Mouse (Mus musculus) ES-E14 (cell line): ENCODE data around the gene Timp4. TPM values are rescaled to one million over a fixed set of nuclear protein-coding genes. Genes with fewer than 3 reads are reported as not detected.

Experiments used
- DNase-seq: peaks from one replicate; pipeline ENCODE4 v3.0.0-alpha.2; 2013; ENCODE audit warnings: low read depth, low spot score
- H3K27ac ChIP-seq: 2 replicates; pipeline ENCODE4 v1.5.1; 2012; ENCODE audit warnings: low read depth, mild to moderate bottlenecking, low read length, moderate library complexity, mixed read lengths; ENCODE audit not compliant: poor library complexity, insufficient read depth, severe bottlenecking
- H3K36me3 ChIP-seq: 2 replicates; pipeline ENCODE4 v1.6.1; 2012; ENCODE audit warnings: mild to moderate bottlenecking, low read length, moderate library complexity, mixed read lengths; ENCODE audit not compliant: control insufficient read depth, poor library complexity, insufficient read depth, severe bottlenecking
- H3K4me1 ChIP-seq, 2 experiments: fragments of 150-350 bp in 1 of 2; sonication (generic) in 1 of 2; 2 replicates each; pipeline ENCODE4 v1.6.1; 2012; ENCODE audit warnings: low read length in 2 of 2, mild to moderate bottlenecking in 1 of 2, mixed read lengths in 1 of 2; ENCODE audit not compliant: control insufficient read depth in 2 of 2, insufficient read depth in 2 of 2, poor library complexity in 1 of 2
- H3K4me3 ChIP-seq, 2 experiments: fragments of 150-350 bp in 1 of 2; sonication (generic) in 1 of 2; 2 replicates each; pipeline ENCODE4 v1.5.1; 2012; ENCODE audit warnings: low read length in 2 of 2, low read depth in 1 of 2, mild to moderate bottlenecking in 1 of 2, mixed read lengths in 1 of 2; ENCODE audit not compliant: insufficient read depth in 1 of 2, poor library complexity in 1 of 2, severe bottlenecking in 1 of 2
- H3K9ac ChIP-seq: 2 replicates; pipeline ENCODE4 v1.6.1; 2012; ENCODE audit warnings: low read depth, mild to moderate bottlenecking, low read length, mixed read lengths; ENCODE audit not compliant: poor library complexity, insufficient read depth, severe bottlenecking
- H3K9me3 ChIP-seq: fragments of 150-350 bp; sonication (generic); 2 replicates; pipeline ENCODE4 v1.6.1; 2012; ENCODE audit warnings: low read depth, mild to moderate bottlenecking, low read length; ENCODE audit not compliant: control insufficient read depth, insufficient read depth
- CHD2 ChIP-seq: IDR thresholded peaks from 2 replicates; pipeline ENCODE4 v1.6.1; 2014; ENCODE audit warnings: mild to moderate bottlenecking, low read depth, low read length, inconsistent platforms
- HCFC1 ChIP-seq: IDR thresholded peaks from 2 replicates; pipeline ENCODE4 v1.6.1; 2012; ENCODE audit warnings: low read length, inconsistent platforms, borderline replicate concordance; ENCODE audit not compliant: insufficient read depth
- MAFK ChIP-seq: IDR thresholded peaks from 2 replicates; pipeline ENCODE4 v1.6.1; 2014; ENCODE audit warnings: mild to moderate bottlenecking, low read depth, low read length, inconsistent platforms; ENCODE audit not compliant: insufficient read depth
- ZC3H11A ChIP-seq: IDR thresholded peaks from 2 replicates; pipeline ENCODE4 v1.6.1; 2012; ENCODE audit warnings: low read depth, mild to moderate bottlenecking, inconsistent platforms, low read length, borderline replicate concordance
- ZNF384 ChIP-seq: IDR thresholded peaks from 2 replicates; pipeline ENCODE4 v1.6.1; 2012; ENCODE audit warnings: low read depth, low read length, inconsistent platforms
- in situ Hi-C, 2 experiments: fragments of 600-800 bp; cut with MboI; formaldehyde crosslinking; loops; one replicate each; pipeline ENCODE4 v1.15.1; 2025; ENCODE audit warnings: low sequenced_read_pairs in 2 of 2, inconsistent platforms in 1 of 2; ENCODE audit not compliant: unreplicated experiment in 2 of 2
- total RNA-seq: library from RNA; depleted of rRNA; stranded (reverse); fragments of 300-350 nt; gene quantifications from 2 replicates; pipeline ENCODE4 v1.2.3, GENCODE M21; 2012; rRNA removed

The Timp4 gene
- total RNA-seq, 1 experiment = 1.0 TPM

DNA sequence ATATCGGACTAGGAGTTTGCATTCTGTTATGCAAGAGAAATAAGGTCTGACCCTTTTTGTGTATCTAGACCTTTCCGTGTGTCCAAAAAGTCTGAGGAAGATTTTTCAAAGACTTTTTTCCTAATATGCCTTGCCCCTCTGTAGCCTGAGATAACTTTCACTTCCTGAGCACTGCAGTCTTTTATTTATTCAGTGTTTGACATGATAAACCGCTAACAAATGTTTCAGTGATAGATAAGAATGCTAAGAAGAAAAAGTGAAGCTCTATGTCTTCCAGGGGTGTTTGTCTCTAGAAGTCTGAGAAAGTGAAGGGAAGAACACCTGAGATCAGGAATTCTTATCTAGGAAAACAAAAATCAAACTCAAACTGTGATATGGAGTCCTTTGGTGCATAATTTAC, 51.3 kb downstream of the Timp4 start:
- H3K4me1 ChIP-seq = no peaks in the 10 kb centered on the region
- H3K9me3 ChIP-seq = no peaks in the 10 kb centered on the region
- in situ Hi-C loops = no loop called here
- H3K36me3 ChIP-seq = no peaks in the 10 kb centered on the region
- TF ChIP-seq ZC3H11A (no peak), ZNF384 (no peak), MAFK (no peak), CHD2 (no peak), HCFC1 (no peak)
- no peak overlapping the region for H3K4me3 ChIP-seq
- DNase-seq = no peak
- no peak overlapping the region for H3K27ac ChIP-seq
- no peak overlapping the region for H3K9ac ChIP-seq

Other genes starting within 250 kb of the Timp4 start
- 35.7 and 39.9 TPM in 2 replicates for gene Tamm41, start 214.3 kb downstream of the Timp4 start, total RNA-seq
- 0.04 and 0.16 TPM in 2 replicates for gene Syn2, start 117.3 kb downstream of the Timp4 start, total RNA-seq
- gene Gm17482, start 24.9 kb downstream of the Timp4 start, total RNA-seq = not detected in 2 replicates
- gene Pparg, start 108.7 kb upstream of the Timp4 start, total RNA-seq = 0.26 and 0.85 TPM in 2 replicates